Mouse (Mus musculus) cortical plate, adult 2 months (tissue): ENCODE data around the gene Ankrd44. TPM values are rescaled to one million over a fixed set of nuclear protein-coding genes. Genes with fewer than 3 reads are reported as not detected.

Experiments used
- H3K27ac ChIP-seq: fragments of 200-500 bp; 2 replicates; pipeline ENCODE4 v1.5.1; 2012; ENCODE audit warnings: low read length, control low read depth, inconsistent platforms; ENCODE audit not compliant: insufficient read depth
- H3K4me1 ChIP-seq: fragments of 200-500 bp; 2 replicates; pipeline ENCODE4 v1.6.1; 2011; ENCODE audit warnings: low read length; ENCODE audit not compliant: control insufficient read depth, insufficient read depth
- H3K4me3 ChIP-seq: fragments of 200-500 bp; 2 replicates; pipeline ENCODE4 v1.5.1; 2011; ENCODE audit warnings: mild to moderate bottlenecking, low read length, control low read depth; ENCODE audit not compliant: insufficient read depth
- CTCF ChIP-seq: fragments of 200-500 bp; IDR thresholded peaks from 2 replicates; pipeline ENCODE4 v1.5.1; 2011; ENCODE audit warnings: mild to moderate bottlenecking, control low read depth, low read length; ENCODE audit not compliant: insufficient read depth; ENCODE audit errors: extremely low read depth
- POLR2A ChIP-seq: fragments of 200-500 bp; IDR thresholded peaks from 2 replicates; pipeline ENCODE4 v1.6.1; 2011; ENCODE audit warnings: mild to moderate bottlenecking, low read length, control low read depth; ENCODE audit not compliant: insufficient read depth; ENCODE audit errors: extremely low read depth
- polyA plus RNA-seq: library from polyadenylated mRNA; depleted of rRNA; stranded (reverse); fragments of >200 nt; gene quantifications from 2 replicates; pipeline ENCODE4 v1.2.3, GENCODE M21; 2012

Ankrd44 gene
- polyA plus RNA-seq, 1 experiment = 18.3 TPM

DNA sequence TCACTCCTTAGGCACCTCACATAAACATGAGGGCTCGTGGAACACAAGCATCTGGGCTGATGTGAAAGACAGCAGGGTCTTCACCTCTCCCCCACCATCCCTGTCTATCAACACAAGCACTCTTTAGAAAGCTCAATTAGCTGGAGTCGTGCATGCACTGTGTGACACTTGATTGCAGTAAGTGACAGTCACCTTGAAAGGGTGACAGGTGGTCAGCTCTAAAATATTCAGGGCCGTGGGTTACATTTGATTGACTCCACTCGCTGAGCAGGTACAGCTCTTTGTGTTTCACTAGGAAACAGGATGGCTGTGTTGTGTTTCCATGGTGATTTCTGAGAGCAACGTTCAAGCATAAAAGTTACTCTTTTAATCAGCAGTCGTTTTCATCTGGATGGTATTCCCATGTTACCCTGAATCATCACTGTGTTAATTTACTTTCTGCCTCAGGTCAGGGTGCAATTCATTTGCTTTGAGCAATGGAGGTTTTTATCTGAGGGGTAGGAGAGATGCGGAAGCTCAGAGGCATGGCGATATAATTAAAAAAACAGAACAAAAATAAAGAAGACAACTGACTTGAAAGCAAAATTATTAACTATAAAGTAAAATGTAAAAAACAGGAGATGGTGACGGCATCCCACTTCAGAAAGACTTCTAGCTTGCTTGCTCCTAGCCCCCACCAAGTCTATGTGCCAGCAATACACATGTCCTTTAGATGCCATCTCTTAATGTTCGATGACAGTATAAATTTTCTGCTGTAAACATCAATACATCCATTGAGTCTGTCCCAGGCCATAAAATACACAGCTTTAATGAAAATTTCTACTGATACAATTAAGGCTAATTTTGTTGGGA is 218.9 kb downstream of the Ankrd44 start:
- Histone ChIP-seq H3K4me1 (peaks cover 3% of the 10 kb centered on the region; the same call in 1 of the 2 replicates), H3K4me3 (no peak overlapping the region), H3K27ac (no peak overlapping the region)
- TF ChIP-seq POLR2A (no peak), CTCF (no peak)

DNA sequence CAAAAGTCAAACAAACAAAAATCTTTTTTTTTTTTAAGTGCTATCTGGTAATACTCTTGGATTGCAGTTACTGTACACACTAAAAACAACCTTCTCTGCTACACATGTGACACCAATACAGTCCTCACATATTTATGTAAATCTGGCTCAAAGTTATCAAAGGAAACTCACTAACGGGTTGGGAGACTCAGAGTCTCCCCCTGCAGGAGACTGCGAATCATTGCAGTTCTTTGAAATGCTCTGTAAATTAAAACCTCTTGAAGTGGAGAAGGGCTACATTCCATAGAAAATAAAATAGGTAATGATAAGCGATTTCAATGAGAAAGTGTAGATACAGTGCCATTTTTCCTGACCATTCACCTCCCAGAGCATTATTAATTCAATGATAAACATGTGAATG is 219.6 kb downstream of the Ankrd44 start:
- no peak overlapping the region for H3K4me3 ChIP-seq
- H3K4me1 ChIP-seq = peaks cover 3% of the 10 kb centered on the region; the same call in 1 of the 2 replicates
- H3K27ac ChIP-seq = no peak overlapping the region
- no peak for TF ChIP-seq POLR2A
- TF ChIP-seq CTCF = peak; percentile 48; the same call in 1 of the 2 replicates

- no peak for TF ChIP-seq POLR2A
- no peak for TF ChIP-seq CTCF
- Histone ChIP-seq H3K4me3 (no peak overlapping the region), H3K4me1 (peaks cover 3% of the 10 kb centered on the region; the same call in 1 of the 2 replicates), H3K27ac (no peak overlapping the region)
These were observed 222.7 kb downstream of the Ankrd44 start for GRCm38 (mm10) chr1:54703466-54703865.

GRCm38 (mm10) chr1:54702918-54703317 is 223.3 kb downstream of the Ankrd44 start:
- no peak for TF ChIP-seq CTCF
- no peak for TF ChIP-seq POLR2A
- Histone ChIP-seq H3K27ac (no peak overlapping the region), H3K4me3 (no peak overlapping the region), H3K4me1 (peaks cover 3% of the 10 kb centered on the region; the same call in 1 of the 2 replicates)

DNA sequence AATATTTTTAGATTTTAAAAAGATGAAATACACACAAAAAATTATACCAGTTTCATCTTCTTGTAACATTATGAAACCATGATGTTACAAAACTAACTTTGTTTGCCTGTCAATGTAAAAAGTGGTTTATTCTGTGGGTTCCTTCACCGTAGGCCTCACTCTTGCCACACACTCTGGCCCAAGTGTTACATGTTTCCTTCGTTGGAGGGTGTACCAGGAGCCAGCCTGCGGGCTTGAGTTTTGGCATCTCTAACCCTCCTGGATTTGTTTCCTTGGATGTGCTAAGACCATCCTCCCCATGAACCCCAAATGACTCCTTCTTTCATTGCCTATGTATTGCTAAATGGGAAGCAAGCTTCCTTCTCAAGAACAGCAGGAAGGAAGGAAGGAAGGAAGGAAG is 230.8 kb downstream of the Ankrd44 start:
- Histone ChIP-seq H3K27ac (no peak overlapping the region), H3K4me3 (no peak overlapping the region), H3K4me1 (no peaks in the 10 kb centered on the region; the same call in 1 of the 2 replicates)
- no peak for TF ChIP-seq CTCF
- TF ChIP-seq POLR2A = no peak

- Histone ChIP-seq H3K27ac (no peak overlapping the region), H3K4me1 (no peaks in the 10 kb centered on the region; the same call in 1 of the 2 replicates), H3K4me3 (no peak overlapping the region)
- TF ChIP-seq POLR2A (no peak), CTCF (no peak)
These were observed 234.4 kb downstream of the Ankrd44 start for GRCm38 (mm10) chr1:54691824-54692223.

DNA sequence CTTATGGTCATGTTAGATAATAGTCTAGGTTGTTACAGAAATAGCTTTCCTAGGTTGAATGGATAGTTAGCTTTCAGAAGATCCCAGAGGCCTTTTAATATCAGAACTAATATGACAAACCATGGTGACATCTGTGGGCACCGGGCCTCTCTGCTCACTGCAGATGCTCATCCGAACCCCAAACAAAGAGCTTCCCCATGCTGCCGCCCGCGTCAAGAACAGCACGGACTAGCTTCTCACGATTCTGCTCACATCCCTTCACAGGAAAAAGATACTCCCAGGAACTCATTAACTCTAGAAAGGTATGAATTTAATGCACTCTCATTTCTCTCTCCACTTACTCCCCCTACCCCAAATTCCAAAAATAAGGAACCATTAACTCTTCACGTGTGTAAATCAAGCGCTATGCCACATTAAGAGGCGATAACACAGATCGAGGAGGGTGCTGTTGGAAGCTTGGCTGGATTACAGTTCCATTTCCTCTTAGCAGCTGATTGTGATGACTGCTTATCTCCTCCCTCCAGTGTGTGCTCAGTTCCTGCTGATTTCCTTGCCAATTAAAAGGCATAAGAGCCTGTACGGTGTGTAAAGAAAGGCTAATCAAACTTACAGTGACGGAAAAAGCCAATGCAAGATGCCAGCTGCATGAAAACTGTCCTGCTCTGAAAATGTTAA is 235.8 kb downstream of the Ankrd44 start:
- TF ChIP-seq CTCF (no peak), POLR2A (0 out of 2 replicates have a peak, but pooled peaks have one; percentile 16)
- no peak overlapping the region for H3K27ac ChIP-seq
- H3K4me3 ChIP-seq = no peak overlapping the region
- H3K4me1 ChIP-seq = no peaks in the 10 kb centered on the region; the same call in 1 of the 2 replicates

GRCm38 (mm10) chr1:54688441-54688840 is 237.7 kb downstream of the Ankrd44 start:
- TF ChIP-seq POLR2A (no peak), CTCF (no peak)
- Histone ChIP-seq H3K27ac (no peak overlapping the region), H3K4me1 (peaks cover 2% of the 10 kb centered on the region; the same call in 1 of the 2 replicates), H3K4me3 (no peak overlapping the region)

- Histone ChIP-seq H3K27ac (peak overlapping the region; percentile 45; the same call in 1 of the 2 replicates), H3K4me3 (no peak overlapping the region), H3K4me1 (peaks cover 2% of the 10 kb centered on the region; the same call in 1 of the 2 replicates)
- no peak for TF ChIP-seq POLR2A
- no peak for TF ChIP-seq CTCF
These were observed 241.9 kb downstream of the Ankrd44 start for GRCm38 (mm10) chr1:54684316-54684715.
